Mouse (Mus musculus) E14TG2a.4 (cell line): ENCODE measurements around the gene Ppp1r21.

Source experiments
- H3K27me3 ChIP-seq: 2 replicates; pipeline ENCODE4 v1.6.1; 2014; ENCODE audit warnings: low read length, control low read depth; ENCODE audit not compliant: insufficient read depth
- H3K36me3 ChIP-seq: 2 replicates; pipeline ENCODE4 v1.6.1; 2014; ENCODE audit warnings: low read length, control low read depth; ENCODE audit not compliant: insufficient read depth
- H3K4me1 ChIP-seq: replicated peaks from 2 replicates; pipeline ENCODE4 v1.6.1; 2014; ENCODE audit warnings: low read depth, low read length, control low read depth
- H3K4me3 ChIP-seq: replicated peaks from 2 replicates; pipeline ENCODE4 v1.5.1; 2014; ENCODE audit warnings: mild to moderate bottlenecking, low read length
- H3K9me3 ChIP-seq: 2 replicates; pipeline ENCODE4 v1.6.1; 2014; ENCODE audit warnings: low read length, control low read depth
- CTCF ChIP-seq: conservative IDR thresholded peaks from 2 replicates; pipeline ENCODE4 v1.5.1; 2014; ENCODE audit warnings: low read length
- NANOG ChIP-seq: IDR thresholded peaks from 2 replicates; pipeline ENCODE4 v1.6.1; 2014; ENCODE audit warnings: borderline replicate concordance, low read length, mixed read lengths
- POU5F1 ChIP-seq: IDR thresholded peaks from 2 replicates; pipeline ENCODE4 v1.6.1; 2014; ENCODE audit warnings: low read length, borderline replicate concordance

Gene Ppp1r21

DNA sequence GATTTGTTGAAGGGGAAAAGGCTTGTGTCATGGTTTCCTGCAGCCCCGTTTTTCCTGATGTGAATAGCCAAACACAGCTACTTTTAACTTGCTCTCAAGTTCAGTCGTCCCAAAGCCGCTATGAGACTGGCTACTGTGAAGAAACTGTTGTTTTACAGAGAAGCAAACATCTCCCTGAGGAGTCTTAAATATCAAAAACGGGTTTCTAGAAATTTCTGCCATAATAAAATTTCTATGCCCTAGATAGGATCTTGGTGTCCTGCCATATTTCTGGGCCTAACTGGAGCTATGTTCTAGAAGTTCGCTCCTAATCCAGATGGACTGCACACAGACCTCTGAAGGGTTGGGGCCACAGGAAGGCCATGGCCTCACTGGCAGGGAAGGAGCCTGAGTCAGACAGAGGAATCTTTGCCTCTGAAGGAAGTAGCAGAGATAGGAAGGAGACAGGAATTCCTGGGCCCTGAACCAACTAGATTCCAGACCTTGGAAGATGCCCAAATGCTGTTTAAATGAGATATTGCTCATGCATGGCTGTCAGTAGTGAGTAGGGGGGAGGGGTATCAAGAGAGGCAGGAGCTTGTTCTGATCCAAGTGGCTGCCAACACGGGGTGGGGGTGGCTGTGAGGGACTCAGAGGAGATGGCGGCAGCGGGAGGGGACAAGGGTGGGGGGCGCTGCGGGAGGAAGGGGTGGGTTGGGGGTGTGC, 98.9 kb downstream of the Ppp1r21 start:
- Histone ChIP-seq H3K9me3 (no peaks in the 10 kb centered on the region), H3K27me3 (no peaks in the 10 kb centered on the region), H3K36me3 (peaks cover 3% of the 10 kb centered on the region; the same call in 1 of the 2 replicates), H3K4me1 (peaks cover 75% of the 10 kb centered on the region), H3K4me3 (0 out of 2 replicates have a peak overlapping the region, but pooled peaks have one; percentile 13)
- TF ChIP-seq POU5F1 (no peak), NANOG (no peak), CTCF (no peak)

- TF ChIP-seq NANOG (no peak), CTCF (no peak), POU5F1 (no peak)
- H3K4me3 ChIP-seq, result peak overlapping the region; percentile 62
- H3K4me1 ChIP-seq, result peaks cover 69% of the 10 kb centered on the region
- H3K36me3 ChIP-seq, result no peaks in the 10 kb centered on the region
- H3K27me3 ChIP-seq, result no peaks in the 10 kb centered on the region
- H3K9me3 ChIP-seq, result no peaks in the 10 kb centered on the region
These were observed 99.5 kb downstream of the Ppp1r21 start for GRCm38 (mm10) chr17:88629381-88629759.

DNA sequence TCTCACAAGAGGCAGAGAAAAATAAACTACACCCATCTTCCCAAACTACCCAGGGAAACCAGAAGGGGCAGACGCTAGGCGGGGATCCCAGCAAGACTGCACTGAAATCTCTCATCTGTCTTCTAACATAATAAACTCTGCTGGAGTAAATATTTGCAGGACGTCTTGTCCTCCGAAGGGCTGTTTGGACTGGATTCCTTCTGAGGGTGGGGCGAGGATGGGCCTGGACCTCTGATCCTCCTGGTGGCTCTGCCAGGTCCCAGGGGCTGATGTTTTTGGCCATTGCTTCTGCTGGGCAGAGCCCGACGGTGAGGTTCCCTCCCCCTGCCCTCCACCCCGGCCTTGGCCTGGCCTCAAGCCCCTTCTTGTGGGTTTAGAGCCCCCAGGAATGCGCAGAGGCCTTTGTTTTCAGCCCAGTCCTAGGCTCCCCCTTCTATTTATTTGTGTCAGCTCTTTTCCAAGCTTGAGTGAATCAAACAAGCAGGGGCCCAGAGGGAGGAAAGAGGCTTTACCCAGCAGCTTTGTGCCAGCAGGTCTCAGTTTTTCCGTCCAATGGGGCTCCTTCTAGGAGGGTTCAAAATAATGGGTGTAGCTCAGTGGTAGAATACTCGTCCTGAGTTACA, 100.1 kb downstream of the Ppp1r21 start:
- Histone ChIP-seq H3K36me3 (no peaks in the 10 kb centered on the region), H3K9me3 (no peaks in the 10 kb centered on the region)
- TF ChIP-seq POU5F1, result no peak
- TF ChIP-seq CTCF, result no peak
- no peak for TF ChIP-seq NANOG

GRCm38 (mm10) chr17:88630554-88630948, 100.6 kb downstream of the Ppp1r21 start:
- Histone ChIP-seq H3K36me3 (no peaks in the 10 kb centered on the region; the same call in 1 of the 2 replicates), H3K4me1 (peaks cover 65% of the 10 kb centered on the region), H3K9me3 (no peaks in the 10 kb centered on the region), H3K27me3 (peaks cover 6% of the 10 kb centered on the region), H3K4me3 (peak overlapping the region; percentile 62)
- no peak for TF ChIP-seq NANOG

More for the DNA sequence above, 100.1 kb downstream of the Ppp1r21 start:
- peaks cover 64% of the 10 kb centered on the region for H3K4me1 ChIP-seq
- peak overlapping the region; percentile 62 for H3K4me3 ChIP-seq
- H3K27me3 ChIP-seq, result peaks cover 1% of the 10 kb centered on the region

- H3K4me1 ChIP-seq, result peaks cover 61% of the 10 kb centered on the region
- TF ChIP-seq CTCF (no peak), POU5F1 (no peak), NANOG (no peak)
- peaks cover 21% of the 10 kb centered on the region for H3K27me3 ChIP-seq
- no peak overlapping the region for H3K4me3 ChIP-seq
- no peaks in the 10 kb centered on the region for H3K9me3 ChIP-seq
- H3K36me3 ChIP-seq, result peaks cover 5% of the 10 kb centered on the region; the same call in 1 of the 2 replicates
These were observed 102.7 kb downstream of the Ppp1r21 start for GRCm38 (mm10) chr17:88632631-88633030.

GRCm38 (mm10) chr17:88636076-88636475, 106.2 kb downstream of the Ppp1r21 start:
- Histone ChIP-seq H3K4me1 (peaks cover 36% of the 10 kb centered on the region), H3K4me3 (peak overlapping the region; percentile 44), H3K36me3 (peaks cover 5% of the 10 kb centered on the region; the same call in 1 of the 2 replicates), H3K9me3 (no peaks in the 10 kb centered on the region), H3K27me3 (peaks cover 21% of the 10 kb centered on the region)
- TF ChIP-seq CTCF (no peak), NANOG (no peak), POU5F1 (no peak)

DNA sequence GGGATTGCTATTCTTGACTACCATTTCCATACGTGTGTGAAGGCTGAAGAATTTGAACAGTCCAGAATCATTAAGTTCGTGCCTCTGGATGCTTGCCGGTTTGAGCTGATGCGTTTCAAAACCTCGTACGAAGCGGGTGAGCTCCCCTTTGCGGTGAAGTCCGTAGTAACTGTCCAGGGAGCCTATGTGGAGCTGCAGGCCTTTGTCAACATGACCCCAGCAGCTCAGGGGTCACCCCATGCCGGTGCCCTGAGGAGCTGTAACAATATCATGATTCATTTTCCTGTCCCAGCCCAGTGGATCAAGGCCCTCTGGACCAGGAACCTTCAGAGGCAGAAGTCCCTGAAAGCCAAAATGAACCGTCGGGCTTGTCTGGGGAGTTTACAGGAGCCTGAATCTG, 106.7 kb downstream of the Ppp1r21 start:
- Histone ChIP-seq H3K9me3 (no peaks in the 10 kb centered on the region), H3K4me1 (peaks cover 31% of the 10 kb centered on the region), H3K36me3 (peaks cover 5% of the 10 kb centered on the region; the same call in 1 of the 2 replicates), H3K27me3 (peaks cover 21% of the 10 kb centered on the region), H3K4me3 (peak overlapping the region; percentile 44)
- TF ChIP-seq CTCF (no peak), POU5F1 (no peak), NANOG (no peak)
